Mouse (Mus musculus) neural tube, embryonic 14.5 days (tissue): ENCODE measurements around the gene Isy1. TPM values are rescaled to one million over a fixed set of nuclear protein-coding genes. Genes with fewer than 3 reads are reported as not detected.
"Not testable (repeated sequence)": the region's sequence is repeated elsewhere in the genome, so short reads cannot be mapped to it uniquely, and the experiment has no call there.

Source experiments
- ATAC-seq: fragments of 200-750 bp; cut with Nextera tagmentation; 2 replicates; pipeline ENCODE4 v1.8.0; 2017; ENCODE audit warnings: low read depth, mild to moderate bottlenecking, moderate TSS enrichment, moderate library complexity
- H3K27ac ChIP-seq: fragments of 300-500 bp; sonication (generic); 2 replicates; pipeline ENCODE4 v1.5.1; 2014; ENCODE audit warnings: low read depth, mild to moderate bottlenecking, control low read depth, low read length, moderate library complexity, mixed read lengths
- H3K27me3 ChIP-seq: fragments of 300-500 bp; sonication (generic); 2 replicates; pipeline ENCODE4 v1.6.1; 2014; ENCODE audit warnings: low read length; ENCODE audit not compliant: control insufficient read depth, insufficient read depth
- H3K36me3 ChIP-seq: fragments of 300-500 bp; sonication (generic); 2 replicates; pipeline ENCODE4 v1.6.1; 2014; ENCODE audit warnings: low read length, mixed read lengths; ENCODE audit not compliant: control insufficient read depth, insufficient read depth
- H3K4me1 ChIP-seq: fragments of 300-500 bp; sonication (generic); 2 replicates; pipeline ENCODE4 v1.6.1; 2014; ENCODE audit warnings: low read length; ENCODE audit not compliant: control insufficient read depth, insufficient read depth
- H3K4me2 ChIP-seq: fragments of 300-500 bp; sonication (generic); 2 replicates; pipeline ENCODE4 v1.6.1; 2014; ENCODE audit warnings: mild to moderate bottlenecking, low read depth, low read length, control low read depth
- H3K4me3 ChIP-seq: fragments of 300-500 bp; sonication (generic); 2 replicates; pipeline ENCODE4 v1.5.1; 2014; ENCODE audit warnings: low read depth, low read length, control low read depth, mixed read lengths
- H3K9ac ChIP-seq: fragments of 300-500 bp; sonication (generic); replicated peaks from 2 replicates; pipeline ENCODE4 v1.6.1; 2014; ENCODE audit warnings: low read depth, mild to moderate bottlenecking, control low read depth, low read length, mixed read lengths
- H3K9me3 ChIP-seq: fragments of 300-500 bp; sonication (generic); 2 replicates; pipeline ENCODE4 v1.6.1; 2016; ENCODE audit warnings: low read length; ENCODE audit not compliant: control insufficient read depth
- WGBS: fragments of 180-500 bp; shearing (Covaris S2); extraction: QIAGEN DNeasy Blood & Tissue Kit; methylation state at CpG from one replicate; pipeline ENCODE4 v1.1.7; 2014; 5-methylcytosine and 5-hydroxymethylcytosine counted together
- polyA plus RNA-seq: library from polyadenylated mRNA; unstranded; fragments of >200 nt; fragmentation: Nextera tagmentation; extraction: Ambion mirVana; gene quantifications from 2 replicates; pipeline ENCODE4 v1.2.1, GENCODE M21; 2014

Gene Isy1
- polyA plus RNA-seq, 1 experiment from 2014 or later = 25.1 TPM

- H3K27me3 ChIP-seq, H3K36me3 ChIP-seq, H3K4me3 ChIP-seq, ATAC-seq, H3K27ac ChIP-seq, H3K9ac ChIP-seq, H3K9me3 ChIP-seq, H3K4me1 ChIP-seq, H3K4me2 ChIP-seq: not testable (repeated sequence)
- 91% methylated on average over 2 of the region's 2 CpGs for WGBS
Observed at GRCm38 (mm10) chr6:87764296-87764695, 74.3 kb downstream of the Isy1 start.

Other genes starting within 250 kb of the Isy1 start
- 3.2 and 4.7 TPM in 2 replicates for gene Prokr1, start 248.1 kb downstream of the Isy1 start, polyA plus RNA-seq
- 9.7 and 10.2 TPM in 2 replicates for gene Aplf, start 166.6 kb downstream of the Isy1 start, polyA plus RNA-seq
- 4.6 TPM in 2 replicates for gene Efcc1, start 107.9 kb downstream of the Isy1 start, polyA plus RNA-seq
- gene Gp9, start 60.7 kb downstream of the Isy1 start, polyA plus RNA-seq = 0.32 and 0.73 TPM in 2 replicates
- 8.9 and 12.3 TPM in 2 replicates for gene Rab43, start 26.6 kb downstream of the Isy1 start, polyA plus RNA-seq
- gene Gm45140, start 3.0 kb downstream of the Isy1 start, polyA plus RNA-seq = 1.9 and 3.9 TPM in 2 replicates
- 529 and 532 TPM in 2 replicates for gene Cnbp, start 12.3 kb upstream of the Isy1 start, polyA plus RNA-seq
- 202 and 213 TPM in 2 replicates for gene Copg1, start 49.0 kb upstream of the Isy1 start, polyA plus RNA-seq
- 41.7 and 46.6 TPM in 2 replicates for gene Hmces, start 75.1 kb upstream of the Isy1 start, polyA plus RNA-seq
- 20.4 and 20.8 TPM in 2 replicates for gene H1fx, start 142.8 kb upstream of the Isy1 start, polyA plus RNA-seq
- 388 and 401 TPM in 2 replicates for gene Rab7, start 206.5 kb upstream of the Isy1 start, polyA plus RNA-seq
- gene Rpn1, start 245.7 kb upstream of the Isy1 start, polyA plus RNA-seq = 288 and 309 TPM in 2 replicates